Mouse (Mus musculus): ENCODE results near the gene 4930433I11Rik. TPM values are rescaled to one million over a fixed set of nuclear protein-coding genes. Genes with fewer than 3 reads are reported as not detected.
"Not testable (repeated sequence)": the region's sequence is repeated elsewhere in the genome, so short reads cannot be mapped to it uniquely, and the experiment has no call there.

4930433I11Rik gene
- not detected in 2 replicates for polyA plus RNA-seq (2015; fragmentation: Nextera tagmentation; extraction: Ambion mirVana)

DNA sequence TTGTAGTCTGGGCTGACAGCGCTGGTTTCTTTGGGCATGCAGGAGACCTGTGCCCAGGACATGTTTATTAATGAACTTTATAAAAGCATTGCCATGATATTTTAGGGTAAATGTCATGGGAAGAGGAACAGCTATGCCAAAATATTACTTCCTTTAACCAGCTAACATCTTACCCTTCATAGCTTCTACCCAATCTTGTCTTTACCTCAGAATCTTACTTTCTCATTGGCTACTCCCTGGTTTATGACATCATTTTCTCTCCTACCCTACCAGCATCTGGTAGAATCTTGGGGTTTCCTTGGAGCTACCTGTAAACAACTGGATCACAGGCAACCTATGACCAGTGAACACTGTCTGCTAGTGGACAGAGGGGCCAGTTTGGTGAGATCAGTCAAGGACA lies at the start of gene 4930433I11Rik:
Gene 4930433I11Rik, plus strand, starts transcription at position 301 of the 400 bp plus-strand sequence.
- Histone ChIP-seq H3K4me2 (no peak within 1 kb of the TSS), H3K4me3 (no peak within 1 kb of the TSS), H3K27me3 (no peaks in the 10 kb centered on the region), H3K4me1 (replicated peaks) (no peaks in the 10 kb centered on the region), H3K27ac (no peak within 1 kb of the TSS), H3K9ac (no peak within 1 kb of the TSS), H3K9me3 (replicated peaks) (no peaks in the 10 kb centered on the region), H3K36me3 (no peaks in the 10 kb centered on the region)
- ATAC-seq (replicated peaks; ENCODE audit: insufficient number of reproducible peaks, insufficient read depth, low FRiP score, low read depth): no peak
- 74% methylated on average over 1 of the region's 1 CpGs for WGBS

- Histone ChIP-seq H3K4me2 (no peak overlapping the region), H3K9ac (no peak overlapping the region), H3K9me3 (replicated peaks) (no peaks in the 10 kb centered on the region), H3K27ac (no peak overlapping the region), H3K36me3 (no peaks in the 10 kb centered on the region), H3K27me3 (no peaks in the 10 kb centered on the region), H3K4me3 (no peak overlapping the region), H3K4me1 (replicated peaks) (no peaks in the 10 kb centered on the region)
- 75% methylated on average over 1 of the region's 1 CpGs for WGBS
- ATAC-seq (replicated peaks; ENCODE audit: insufficient number of reproducible peaks, insufficient read depth, low FRiP score, low read depth): no peak
Measured at GRCm38 (mm10) chr7:40939371-40939770, 48.0 kb upstream of the 4930433I11Rik start.

- Histone ChIP-seq H3K4me2 (no peak overlapping the region), H3K9me3 (replicated peaks) (no peaks in the 10 kb centered on the region), H3K4me3 (no peak overlapping the region), H3K36me3 (no peaks in the 10 kb centered on the region), H3K4me1 (replicated peaks) (no peaks in the 10 kb centered on the region), H3K9ac (no peak overlapping the region), H3K27ac (no peak overlapping the region), H3K27me3 (no peaks in the 10 kb centered on the region)
- no peak for ATAC-seq (replicated peaks; ENCODE audit: insufficient number of reproducible peaks, insufficient read depth, low FRiP score, low read depth)
- WGBS: 40% methylated on average over 3 of the region's 3 CpGs
Measured at GRCm38 (mm10) chr7:40942233-40942935, 45.0 kb upstream of the 4930433I11Rik start.

GRCm38 (mm10) chr7:41032419-41032818 lies 45.1 kb downstream of the 4930433I11Rik start, which contains the start of gene Gm4884:
TSS of gene Gm4884 (plus strand) at chr7:41032719.
- not testable (repeated sequence) for H3K4me1 ChIP-seq (replicated peaks); ATAC-seq (replicated peaks; ENCODE audit: insufficient number of reproducible peaks, insufficient read depth, low FRiP score, low read depth); H3K36me3 ChIP-seq; H3K4me3 ChIP-seq; H3K27ac ChIP-seq; H3K4me2 ChIP-seq; H3K9ac ChIP-seq; H3K27me3 ChIP-seq; H3K9me3 ChIP-seq (replicated peaks)
- 88% methylated on average over 1 of the region's 1 CpGs for WGBS

DNA sequence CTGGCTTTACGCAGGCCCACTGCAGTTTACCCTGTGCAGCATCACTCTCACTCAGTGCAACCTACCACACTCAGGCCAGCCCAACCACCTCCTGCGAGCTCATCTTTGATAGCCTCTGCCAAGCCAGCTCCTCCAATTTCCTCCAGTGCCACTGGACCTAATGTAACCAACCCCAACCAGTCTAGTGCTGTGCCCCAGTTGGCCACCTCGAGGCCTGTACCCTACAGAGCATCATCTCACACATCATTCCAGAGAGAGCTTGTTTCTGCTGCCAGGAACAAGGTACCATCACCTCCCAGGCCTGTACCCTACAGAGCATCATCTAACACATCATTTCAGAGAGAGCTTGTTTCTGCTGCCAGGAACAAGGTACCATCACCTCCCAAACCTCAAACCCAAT lies 56.7 kb downstream of the 4930433I11Rik start:
- not testable (repeated sequence) for H3K27ac ChIP-seq; H3K4me2 ChIP-seq; H3K9ac ChIP-seq; H3K4me3 ChIP-seq; H3K4me1 ChIP-seq (replicated peaks); ATAC-seq (replicated peaks; ENCODE audit: insufficient number of reproducible peaks, insufficient read depth, low FRiP score, low read depth); H3K36me3 ChIP-seq; H3K27me3 ChIP-seq; H3K9me3 ChIP-seq (replicated peaks)
- WGBS: 57% methylated on average over 3 of the region's 3 CpGs

Other genes starting within 250 kb of the 4930433I11Rik start
- 0.24 and 0.36 TPM in 2 replicates for gene Vstm2b, start 89.2 kb upstream of the 4930433I11Rik start, polyA plus RNA-seq (2015; fragmentation: Nextera tagmentation; extraction: Ambion mirVana)
- not detected in 2 replicates for gene Gm4884, start 45.2 kb downstream of the 4930433I11Rik start, polyA plus RNA-seq (2015; fragmentation: Nextera tagmentation; extraction: Ambion mirVana)
- gene Gm5592, start 166.3 kb downstream of the 4930433I11Rik start, polyA plus RNA-seq (2015; fragmentation: Nextera tagmentation; extraction: Ambion mirVana): not detected in 2 replicates